Mouse (Mus musculus): ENCODE data around the gene Gm49711. TPM values are rescaled to one million over a fixed set of nuclear protein-coding genes. Genes with fewer than 3 reads are reported as not detected.
"Not testable (repeated sequence)": the region's sequence is repeated elsewhere in the genome, so short reads cannot be mapped to it uniquely, and the experiment has no call there.

Gm49711 gene
- total RNA-seq, 1 experiment, result not detected

DNA sequence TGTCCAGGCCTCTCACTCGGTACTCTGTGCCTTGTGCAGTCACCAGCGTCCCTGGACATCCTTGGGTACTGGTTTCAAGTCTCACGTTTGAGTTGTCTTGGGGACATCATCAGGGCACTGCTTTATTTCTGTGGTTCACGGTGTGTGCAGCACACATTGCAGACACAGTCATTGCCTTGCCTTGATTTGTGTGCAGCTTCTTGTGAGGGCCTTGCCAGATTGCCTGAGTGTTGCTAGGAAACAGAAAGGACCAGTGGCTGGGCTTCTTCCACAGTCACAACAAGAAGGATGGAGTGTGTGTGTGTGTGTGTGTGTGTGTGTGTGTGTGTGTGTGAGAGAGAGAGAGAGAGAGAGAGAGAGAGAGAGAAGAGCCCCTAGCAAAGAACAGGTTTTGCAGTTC lies 42.0 kb downstream of the Gm49711 start:
- in situ Hi-C loops (cut with MboI; ENCODE audit: low sequenced_read_pairs in 2 of 2, unreplicated experiment in 2 of 2), result no loop called here
- Histone ChIP-seq H3K27ac (ENCODE audit: insufficient read depth, low read depth, low read length, poor library complexity, severe bottlenecking) (no peak overlapping the region), H3K36me3 (ENCODE audit: control insufficient read depth, insufficient read depth, low read length, poor library complexity, severe bottlenecking) (0 out of 2 replicates have a peak, but pooled peaks cover 6% of the 10 kb centered on the region), H3K9me3 (ENCODE audit: control insufficient read depth, insufficient read depth, low read depth, low read length) (no peaks in the 10 kb centered on the region), H3K4me3 (ENCODE audit: insufficient read depth in 1 of 2, low read depth in 1 of 2, low read length in 2 of 2, poor library complexity in 1 of 2, severe bottlenecking in 1 of 2) (no peak overlapping the region), H3K9ac (ENCODE audit: insufficient read depth, low read depth, low read length, poor library complexity, severe bottlenecking) (no peak overlapping the region), H3K4me1 (ENCODE audit: control insufficient read depth in 2 of 2, insufficient read depth in 2 of 2, low read length in 2 of 2, poor library complexity in 1 of 2) (peaks cover 0 to 3% of the 10 kb centered on the region in 2 experiments; a peak in 1 of 4 replicates)
- DNase-seq (ENCODE audit: low read depth, low spot score), result no peak
- no peak for TF ChIP-seq MAFK (IDR thresholded peaks at IDR 0.05; ENCODE audit: insufficient read depth, low read depth, low read length)
- TF ChIP-seq ZC3H11A (IDR thresholded peaks at IDR 0.05; ENCODE audit: borderline replicate concordance, low read depth, low read length), result no peak
- no peak for TF ChIP-seq HCFC1 (IDR thresholded peaks at IDR 0.05; ENCODE audit: borderline replicate concordance, insufficient read depth, low read length)
- TF ChIP-seq CHD2 (IDR thresholded peaks at IDR 0.05; ENCODE audit: low read depth, low read length), result no peak
- TF ChIP-seq ZNF384 (IDR thresholded peaks at IDR 0.05; ENCODE audit: low read depth, low read length), result no peak

DNA sequence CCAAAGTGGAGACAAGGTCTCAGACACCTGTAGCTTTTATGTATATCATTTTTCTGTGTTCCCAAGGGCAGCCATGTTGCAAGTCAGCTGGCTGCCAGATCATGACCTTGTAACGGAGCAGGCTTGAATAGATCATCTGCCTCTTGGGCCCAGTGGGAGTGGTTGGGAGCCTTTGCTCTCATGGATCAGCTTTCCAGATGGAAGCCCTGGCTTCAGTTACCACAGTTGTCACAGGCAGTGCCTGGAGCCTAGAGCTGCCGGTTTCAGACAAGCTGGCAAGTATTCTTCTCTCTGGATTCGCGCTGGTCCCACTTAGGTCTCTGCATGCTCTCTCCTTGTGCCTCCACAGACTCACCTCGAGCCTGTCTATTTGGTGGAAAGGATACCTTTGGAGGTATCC lies 44.0 kb downstream of the Gm49711 start:
- TF ChIP-seq HCFC1 (IDR thresholded peaks at IDR 0.05; ENCODE audit: borderline replicate concordance, insufficient read depth, low read length), result no peak
- TF ChIP-seq MAFK (IDR thresholded peaks at IDR 0.05; ENCODE audit: insufficient read depth, low read depth, low read length), result no peak
- TF ChIP-seq ZC3H11A (IDR thresholded peaks at IDR 0.05; ENCODE audit: borderline replicate concordance, low read depth, low read length), result no peak
- TF ChIP-seq ZNF384 (IDR thresholded peaks at IDR 0.05; ENCODE audit: low read depth, low read length), result no peak
- TF ChIP-seq CHD2 (IDR thresholded peaks at IDR 0.05; ENCODE audit: low read depth, low read length), result no peak
- Histone ChIP-seq H3K27ac (ENCODE audit: insufficient read depth, low read depth, low read length, poor library complexity, severe bottlenecking) (no peak overlapping the region), H3K9ac (ENCODE audit: insufficient read depth, low read depth, low read length, poor library complexity, severe bottlenecking) (no peak overlapping the region), H3K36me3 (ENCODE audit: control insufficient read depth, insufficient read depth, low read length, poor library complexity, severe bottlenecking) (0 out of 2 replicates have a peak, but pooled peaks cover 6% of the 10 kb centered on the region), H3K4me1 (ENCODE audit: control insufficient read depth in 2 of 2, insufficient read depth in 2 of 2, low read length in 2 of 2, poor library complexity in 1 of 2) (peaks cover 0 to 3% of the 10 kb centered on the region in 2 experiments; a peak in 1 of 4 replicates), H3K4me3 (ENCODE audit: insufficient read depth in 1 of 2, low read depth in 1 of 2, low read length in 2 of 2, poor library complexity in 1 of 2, severe bottlenecking in 1 of 2) (no peak overlapping the region), H3K9me3 (ENCODE audit: control insufficient read depth, insufficient read depth, low read depth, low read length) (no peaks in the 10 kb centered on the region)
- DNase-seq (ENCODE audit: low read depth, low spot score), result no peak
- in situ Hi-C loops (cut with MboI; ENCODE audit: low sequenced_read_pairs in 2 of 2, unreplicated experiment in 2 of 2), result no loop called here

GRCm38 (mm10) chr16:92102931-92103330 lies 44.8 kb downstream of the Gm49711 start:
- H3K9ac ChIP-seq (ENCODE audit: insufficient read depth, low read depth, low read length, poor library complexity, severe bottlenecking); DNase-seq (ENCODE audit: low read depth, low spot score); H3K4me3 ChIP-seq (ENCODE audit: insufficient read depth in 1 of 2, low read depth in 1 of 2, low read length in 2 of 2, poor library complexity in 1 of 2, severe bottlenecking in 1 of 2); H3K36me3 ChIP-seq (ENCODE audit: control insufficient read depth, insufficient read depth, low read length, poor library complexity, severe bottlenecking); H3K27ac ChIP-seq (ENCODE audit: insufficient read depth, low read depth, low read length, poor library complexity, severe bottlenecking); H3K4me1 ChIP-seq (ENCODE audit: control insufficient read depth in 2 of 2, insufficient read depth in 2 of 2, low read length in 2 of 2, poor library complexity in 1 of 2); H3K9me3 ChIP-seq (ENCODE audit: control insufficient read depth, insufficient read depth, low read depth, low read length); in situ Hi-C loops (cut with MboI; ENCODE audit: low sequenced_read_pairs in 2 of 2, unreplicated experiment in 2 of 2): not testable (repeated sequence)
- peak; percentile 75; the same call in 1 of the 2 replicates for TF ChIP-seq ZNF384 (IDR thresholded peaks at IDR 0.05; ENCODE audit: low read depth, low read length)

DNA sequence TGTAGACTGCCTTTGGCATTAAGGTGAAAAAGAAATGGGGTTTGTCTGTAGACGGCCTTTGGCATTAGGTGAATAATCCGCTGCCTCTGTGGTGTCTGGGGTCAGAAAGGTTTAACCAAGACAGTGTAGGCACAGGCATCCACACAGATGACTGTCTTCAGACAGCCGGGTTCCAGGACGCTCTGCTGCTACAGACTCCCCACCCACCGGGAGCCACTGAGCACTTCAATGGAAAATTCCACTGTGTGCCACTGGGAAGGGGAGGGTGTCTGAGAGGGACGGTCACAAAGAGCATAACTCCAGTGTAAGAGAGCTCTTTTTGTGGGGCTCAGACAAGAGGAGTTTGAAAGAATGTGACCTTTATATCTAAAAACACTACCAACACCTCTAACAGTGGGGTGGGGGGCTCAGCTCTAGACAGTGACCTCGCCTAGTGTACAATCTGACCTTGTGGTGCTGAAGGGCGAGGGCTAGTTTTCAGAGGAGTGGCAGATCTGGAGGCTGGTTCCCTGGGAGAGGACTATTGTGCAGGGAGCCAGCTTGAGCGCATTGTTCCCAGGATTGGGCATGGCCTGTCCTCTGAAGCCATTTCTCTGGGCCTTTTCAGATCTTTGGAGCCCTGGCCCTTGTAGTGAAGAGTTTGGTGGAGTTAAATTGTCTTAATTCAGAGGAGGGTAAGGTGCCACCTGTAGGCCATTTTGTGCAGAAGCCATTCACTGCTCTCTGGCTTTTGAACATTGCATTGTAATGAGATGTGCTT lies 45.6 kb downstream of the Gm49711 start:
- Histone ChIP-seq H3K36me3 (ENCODE audit: control insufficient read depth, insufficient read depth, low read length, poor library complexity, severe bottlenecking) (0 out of 2 replicates have a peak, but pooled peaks cover 6% of the 10 kb centered on the region), H3K4me1 (ENCODE audit: control insufficient read depth in 2 of 2, insufficient read depth in 2 of 2, low read length in 2 of 2, poor library complexity in 1 of 2) (peaks cover 0 to 3% of the 10 kb centered on the region in 2 experiments; a peak in 1 of 4 replicates), H3K4me3 (ENCODE audit: insufficient read depth in 1 of 2, low read depth in 1 of 2, low read length in 2 of 2, poor library complexity in 1 of 2, severe bottlenecking in 1 of 2) (no peak overlapping the region), H3K9ac (ENCODE audit: insufficient read depth, low read depth, low read length, poor library complexity, severe bottlenecking) (no peak overlapping the region), H3K9me3 (ENCODE audit: control insufficient read depth, insufficient read depth, low read depth, low read length) (no peaks in the 10 kb centered on the region), H3K27ac (ENCODE audit: insufficient read depth, low read depth, low read length, poor library complexity, severe bottlenecking) (no peak overlapping the region; the same call in 1 of the 2 replicates)
- TF ChIP-seq ZNF384 (IDR thresholded peaks at IDR 0.05; ENCODE audit: low read depth, low read length), result no peak
- no peak for TF ChIP-seq CHD2 (IDR thresholded peaks at IDR 0.05; ENCODE audit: low read depth, low read length)
- no peak for TF ChIP-seq ZC3H11A (IDR thresholded peaks at IDR 0.05; ENCODE audit: borderline replicate concordance, low read depth, low read length)
- in situ Hi-C loops (cut with MboI; ENCODE audit: low sequenced_read_pairs in 2 of 2, unreplicated experiment in 2 of 2), result no loop called here
- DNase-seq (ENCODE audit: low read depth, low spot score), result peak; percentile 67

- H3K27ac ChIP-seq (ENCODE audit: insufficient read depth, low read depth, low read length, poor library complexity, severe bottlenecking), result no peak overlapping the region; the same call in 1 of the 2 replicates
- in situ Hi-C loops (cut with MboI; ENCODE audit: low sequenced_read_pairs in 2 of 2, unreplicated experiment in 2 of 2), result no loop called here
- TF ChIP-seq MAFK (IDR thresholded peaks at IDR 0.05; ENCODE audit: insufficient read depth, low read depth, low read length), result no peak
- no peak for TF ChIP-seq HCFC1 (IDR thresholded peaks at IDR 0.05; ENCODE audit: borderline replicate concordance, insufficient read depth, low read length)
- TF ChIP-seq CHD2 (IDR thresholded peaks at IDR 0.05; ENCODE audit: low read depth, low read length), result no peak
- TF ChIP-seq ZNF384 (IDR thresholded peaks at IDR 0.05; ENCODE audit: low read depth, low read length), result no peak
- TF ChIP-seq ZC3H11A (IDR thresholded peaks at IDR 0.05; ENCODE audit: borderline replicate concordance, low read depth, low read length), result no peak
Observed at GRCm38 (mm10) chr16:92104332-92104590, 46.1 kb downstream of the Gm49711 start.

More at GRCm38 (mm10) chr16:92104332-92104590, 46.1 kb downstream of the Gm49711 start:
- H3K4me1 ChIP-seq (ENCODE audit: control insufficient read depth in 2 of 2, insufficient read depth in 2 of 2, low read length in 2 of 2, poor library complexity in 1 of 2), result peaks cover 0 to 3% of the 10 kb centered on the region in 2 experiments; a peak in 1 of 4 replicates
- no peaks in the 10 kb centered on the region for H3K9me3 ChIP-seq (ENCODE audit: control insufficient read depth, insufficient read depth, low read depth, low read length)
- no peak for DNase-seq (ENCODE audit: low read depth, low spot score)
- H3K4me3 ChIP-seq (ENCODE audit: insufficient read depth in 1 of 2, low read depth in 1 of 2, low read length in 2 of 2, poor library complexity in 1 of 2, severe bottlenecking in 1 of 2), result no peak overlapping the region
- H3K9ac ChIP-seq (ENCODE audit: insufficient read depth, low read depth, low read length, poor library complexity, severe bottlenecking), result no peak overlapping the region
- 0 out of 2 replicates have a peak, but pooled peaks cover 6% of the 10 kb centered on the region for H3K36me3 ChIP-seq (ENCODE audit: control insufficient read depth, insufficient read depth, low read length, poor library complexity, severe bottlenecking)
